Mouse (Mus musculus) neural tube, embryonic 13.5 days (tissue): ENCODE data around the gene Cops4. TPM values are rescaled to one million over a fixed set of nuclear protein-coding genes. Genes with fewer than 3 reads are reported as not detected.

Experiments
- ATAC-seq: fragments of 200-750 bp; cut with Nextera tagmentation; 2 replicates; pipeline ENCODE4 v1.8.0; 2017; ENCODE audit warnings: low read depth, mild to moderate bottlenecking, moderate TSS enrichment, moderate library complexity
- H3K27ac ChIP-seq: fragments of 300-500 bp; sonication (generic); replicated peaks from 2 replicates; pipeline ENCODE4 v1.5.1; 2015; ENCODE audit warnings: moderate library complexity, mild to moderate bottlenecking, inconsistent platforms
- H3K27me3 ChIP-seq: fragments of 300-500 bp; sonication (generic); 2 replicates; pipeline ENCODE4 v1.6.1; 2015; ENCODE audit warnings: mild to moderate bottlenecking, inconsistent platforms
- H3K36me3 ChIP-seq: fragments of 300-500 bp; sonication (generic); 2 replicates; pipeline ENCODE4 v1.6.1; 2015; ENCODE audit warnings: mild to moderate bottlenecking, inconsistent platforms
- H3K4me1 ChIP-seq: fragments of 300-500 bp; sonication (generic); replicated peaks from 2 replicates; pipeline ENCODE4 v1.6.1; 2015; ENCODE audit warnings: inconsistent platforms
- H3K4me2 ChIP-seq: fragments of 300-500 bp; sonication (generic); 2 replicates; pipeline ENCODE4 v1.6.1; 2015; ENCODE audit warnings: inconsistent platforms, mild to moderate bottlenecking, moderate library complexity
- H3K4me3 ChIP-seq: fragments of 300-500 bp; sonication (generic); 2 replicates; pipeline ENCODE4 v1.5.1; 2015; ENCODE audit warnings: mild to moderate bottlenecking, inconsistent platforms
- H3K9ac ChIP-seq: fragments of 300-500 bp; sonication (generic); 2 replicates; pipeline ENCODE4 v1.6.1; 2015; ENCODE audit warnings: moderate library complexity, mild to moderate bottlenecking, inconsistent platforms
- H3K9me3 ChIP-seq: fragments of 300-500 bp; sonication (generic); 2 replicates; pipeline ENCODE4 v1.6.1; 2016; ENCODE audit warnings: inconsistent platforms
- WGBS: fragments of 180-500 bp; shearing (Covaris S2); methylation state at CpG from one replicate; pipeline ENCODE4 v1.1.7; 2015; 5-methylcytosine and 5-hydroxymethylcytosine counted together
- polyA plus RNA-seq: library from polyadenylated mRNA; unstranded; fragments of >200 nt; fragmentation: Nextera tagmentation; extraction: Ambion mirVana; gene quantifications from 2 replicates; pipeline ENCODE4 v1.2.1, GENCODE M21; 2015

The Cops4 gene
- 195 TPM in 2 replicates for polyA plus RNA-seq

- peak within 1 kb of the TSS; percentile 87 for H3K4me3 ChIP-seq
- ATAC-seq: peak; percentile 100
- peak within 1 kb of the TSS; percentile 88 for H3K9ac ChIP-seq
- H3K4me2 ChIP-seq: peak within 1 kb of the TSS; percentile 93
- WGBS: under 1% methylated on average over 64 of the region's 64 CpGs
- H3K9me3 ChIP-seq: no peaks in the 10 kb centered on the region
- peaks cover 21% of the 10 kb centered on the region for H3K4me1 ChIP-seq
- peaks cover 7% of the 10 kb centered on the region; the same call in 1 of the 2 replicates for H3K36me3 ChIP-seq
- H3K27me3 ChIP-seq: peaks cover 14% of the 10 kb centered on the region
- H3K27ac ChIP-seq: peak within 1 kb of the TSS; percentile 83
These were observed at the start of gene Cops4 for GRCm38 (mm10) chr5:100518049-100519026. Gene Cops4 (plus strand): TSS chr5:100518309.

DNA sequence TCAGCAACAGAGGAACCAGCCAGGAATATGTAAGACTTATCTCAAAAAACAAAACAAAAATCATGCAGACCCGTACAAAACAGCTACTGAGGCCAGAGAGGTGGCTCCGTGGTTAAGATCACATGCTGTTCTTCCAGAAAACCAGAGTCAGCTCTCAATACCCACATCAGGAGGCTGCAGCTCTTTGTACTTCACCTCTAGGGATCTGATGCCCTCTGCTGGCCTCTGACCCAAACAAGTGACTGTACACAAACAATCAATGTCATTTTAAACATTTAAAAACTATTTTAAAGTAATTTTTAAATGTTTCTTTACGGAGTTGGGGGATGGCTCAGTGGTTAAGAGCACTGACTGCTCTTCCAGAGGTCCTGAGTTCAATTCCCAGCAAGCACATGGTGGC is 41.8 kb upstream of the Cops4 start:
- no peaks in the 10 kb centered on the region for H3K27me3 ChIP-seq
- H3K9me3 ChIP-seq: no peaks in the 10 kb centered on the region
- H3K4me1 ChIP-seq: no peaks in the 10 kb centered on the region
- peaks cover 15% of the 10 kb centered on the region for H3K36me3 ChIP-seq
- H3K4me2 ChIP-seq: no peak overlapping the region
- no peak overlapping the region for H3K27ac ChIP-seq
- 92% methylated on average over 3 of the region's 3 CpGs for WGBS
- H3K9ac ChIP-seq: no peak overlapping the region
- ATAC-seq: no peak
- no peak overlapping the region for H3K4me3 ChIP-seq

DNA sequence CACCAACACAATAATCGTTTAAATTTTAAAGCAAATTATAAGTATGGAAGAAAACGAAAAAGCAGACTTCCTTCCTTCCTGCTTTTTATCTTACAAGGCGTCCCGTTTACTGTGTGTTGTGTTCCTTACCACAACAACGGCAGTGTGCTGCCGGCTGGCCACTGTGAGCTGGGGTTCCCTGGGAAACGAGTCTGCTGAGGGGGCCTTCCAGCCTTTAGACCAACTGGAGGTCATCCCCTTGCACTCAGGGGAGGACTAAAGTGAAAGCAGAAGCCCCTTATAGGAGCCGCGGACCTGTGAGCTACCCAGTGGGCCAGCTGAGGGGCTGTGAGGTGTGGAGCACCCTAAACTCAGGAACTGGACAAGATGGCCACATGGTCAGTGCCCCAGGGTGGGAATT is 40.5 kb upstream of the Cops4 start:
- H3K9me3 ChIP-seq: no peaks in the 10 kb centered on the region
- WGBS: 90% methylated on average over 9 of the region's 9 CpGs

DNA sequence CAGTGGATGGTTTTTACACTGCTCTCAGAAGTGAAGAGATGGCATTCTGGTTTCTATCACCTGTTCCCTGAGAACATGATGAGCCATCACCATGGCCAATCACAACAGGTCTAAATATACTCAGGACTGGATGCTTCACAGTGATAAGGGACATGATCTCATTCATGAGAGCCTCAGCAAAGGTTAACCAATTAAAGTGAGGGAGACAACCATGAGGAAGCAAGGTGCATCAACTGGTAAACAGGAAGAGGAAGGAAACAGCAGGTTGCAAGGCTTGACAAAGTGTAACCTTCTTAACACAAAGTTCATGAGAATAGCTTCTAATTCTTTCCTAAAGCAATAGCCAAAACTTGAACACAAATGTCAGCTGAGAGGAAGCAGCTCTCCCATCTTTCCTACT is 34.5 kb upstream of the Cops4 start:
- peaks cover 7% of the 10 kb centered on the region for H3K36me3 ChIP-seq
- no peak overlapping the region for H3K27ac ChIP-seq
- H3K9ac ChIP-seq: no peak overlapping the region
- H3K4me1 ChIP-seq: no peaks in the 10 kb centered on the region
- no peak overlapping the region for H3K4me3 ChIP-seq
- H3K27me3 ChIP-seq: no peaks in the 10 kb centered on the region
- H3K9me3 ChIP-seq: no peaks in the 10 kb centered on the region
- ATAC-seq: no peak
- no peak overlapping the region for H3K4me2 ChIP-seq

More for the DNA sequence above, 40.5 kb upstream of the Cops4 start:
- no peak for ATAC-seq
- H3K27me3 ChIP-seq: no peaks in the 10 kb centered on the region
- H3K36me3 ChIP-seq: peaks cover 15% of the 10 kb centered on the region
- no peak overlapping the region for H3K27ac ChIP-seq
- H3K4me3 ChIP-seq: no peak overlapping the region
- no peak overlapping the region for H3K4me2 ChIP-seq
- no peaks in the 10 kb centered on the region for H3K4me1 ChIP-seq
- no peak overlapping the region for H3K9ac ChIP-seq

GRCm38 (mm10) chr5:100487120-100487519 is 31.0 kb upstream of the Cops4 start:
- 89% methylated on average over 2 of the region's 2 CpGs for WGBS
- no peak overlapping the region for H3K4me2 ChIP-seq

DNA sequence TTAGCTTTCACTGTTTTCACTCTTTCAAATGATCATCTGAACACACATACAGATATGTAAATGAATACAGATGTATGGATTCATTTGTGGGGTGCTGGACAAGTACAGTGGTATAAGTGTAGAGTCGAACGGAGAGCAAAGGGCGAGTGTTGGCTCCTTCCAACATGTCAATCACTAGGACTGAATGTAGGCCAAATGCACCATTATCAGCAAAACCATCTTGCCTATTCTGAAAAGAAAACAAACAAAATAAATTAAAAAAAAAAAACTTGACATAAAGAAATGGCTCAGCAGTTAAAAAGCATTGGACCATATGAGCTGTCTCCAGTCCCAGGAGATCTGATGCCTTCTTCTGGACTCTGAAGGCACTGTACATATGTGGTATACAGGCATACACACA is 29.9 kb upstream of the Cops4 start:
- no peak overlapping the region for H3K27ac ChIP-seq
- peaks cover 4% of the 10 kb centered on the region for H3K36me3 ChIP-seq
- WGBS: 98% methylated on average over 3 of the region's 3 CpGs
- H3K4me1 ChIP-seq: no peaks in the 10 kb centered on the region
- H3K4me3 ChIP-seq: no peak overlapping the region
- no peaks in the 10 kb centered on the region for H3K27me3 ChIP-seq
- H3K4me2 ChIP-seq: no peak overlapping the region
- no peaks in the 10 kb centered on the region for H3K9me3 ChIP-seq
- no peak overlapping the region for H3K9ac ChIP-seq
- no peak for ATAC-seq

More at GRCm38 (mm10) chr5:100487120-100487519, 31.0 kb upstream of the Cops4 start:
- peaks cover 4% of the 10 kb centered on the region for H3K36me3 ChIP-seq
- ATAC-seq: no peak
- H3K27me3 ChIP-seq: no peaks in the 10 kb centered on the region
- no peak overlapping the region for H3K27ac ChIP-seq
- no peak overlapping the region for H3K9ac ChIP-seq
- no peaks in the 10 kb centered on the region for H3K4me1 ChIP-seq
- H3K4me3 ChIP-seq: no peak overlapping the region
- no peaks in the 10 kb centered on the region for H3K9me3 ChIP-seq

DNA sequence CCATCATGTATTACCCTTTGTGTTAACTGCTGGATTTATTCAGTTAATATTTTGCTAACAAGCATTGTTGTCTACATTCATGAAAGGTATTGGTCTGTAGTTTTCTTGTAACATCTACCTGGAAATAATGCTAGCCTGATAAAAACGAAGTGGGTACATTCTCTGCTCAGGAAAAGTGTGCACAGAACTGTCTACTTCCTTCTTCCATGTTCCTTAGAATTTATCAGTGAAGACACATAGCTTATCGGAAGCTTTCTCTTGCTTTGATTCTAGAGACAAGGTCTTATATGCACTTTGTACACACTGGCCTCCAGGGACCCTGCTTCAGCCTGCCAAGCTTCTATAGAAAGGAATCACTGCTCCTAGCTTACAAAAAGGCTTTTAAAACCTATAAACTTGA is 28.8 kb upstream of the Cops4 start:
- Histone ChIP-seq H3K27me3 (no peaks in the 10 kb centered on the region), H3K9ac (no peak overlapping the region), H3K4me1 (no peaks in the 10 kb centered on the region), H3K27ac (no peak overlapping the region), H3K4me2 (no peak overlapping the region), H3K4me3 (no peak overlapping the region), H3K9me3 (no peaks in the 10 kb centered on the region), H3K36me3 (peaks cover 4% of the 10 kb centered on the region; the same call in 1 of the 2 replicates)
- ATAC-seq: no peak
- 93% methylated on average over 2 of the region's 2 CpGs for WGBS

GRCm38 (mm10) chr5:100491704-100492103 is 26.4 kb upstream of the Cops4 start:
- WGBS: 67% methylated on average over 4 of the region's 4 CpGs

DNA sequence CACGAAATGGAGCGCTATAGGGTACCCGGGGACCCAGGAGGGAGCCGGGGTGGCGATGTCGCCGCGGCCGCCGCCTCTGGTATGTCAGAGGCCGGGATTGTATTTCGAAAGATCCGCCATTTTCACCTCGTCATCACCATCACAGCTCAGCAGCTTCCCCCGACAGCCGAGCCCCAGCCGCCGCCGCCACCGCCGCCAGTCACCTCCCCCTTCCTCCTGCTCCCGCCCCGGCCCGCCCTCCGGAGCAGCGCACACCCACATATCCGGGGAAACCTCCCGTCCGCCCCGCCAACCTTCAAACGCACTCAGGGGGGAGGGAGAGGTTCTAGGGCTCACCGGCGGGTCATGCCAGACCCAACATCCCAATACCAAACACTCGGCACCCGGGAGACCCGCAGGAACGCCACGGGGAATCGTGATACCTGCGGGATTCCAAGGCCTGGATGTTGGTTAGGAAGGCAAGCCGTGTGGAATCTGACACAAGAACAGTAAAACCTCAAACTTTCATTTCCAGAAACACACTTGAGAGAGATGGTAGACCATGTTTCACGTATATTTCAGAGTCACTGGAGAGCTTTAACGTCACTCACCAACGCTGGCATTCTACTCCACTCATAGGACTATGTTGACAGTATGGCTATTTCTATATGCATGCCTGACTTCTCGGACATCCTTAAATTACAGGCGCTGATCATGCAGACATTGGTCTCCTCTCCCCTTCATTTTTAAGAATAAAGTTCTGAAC is 19.5 kb upstream of the Cops4 start:
- no peaks in the 10 kb centered on the region for H3K27me3 ChIP-seq
- H3K4me1 ChIP-seq: peaks cover 23% of the 10 kb centered on the region
- peak overlapping the region; percentile 87 for H3K4me3 ChIP-seq
- peak overlapping the region; percentile 87 for H3K9ac ChIP-seq
- H3K36me3 ChIP-seq: no peaks in the 10 kb centered on the region
- H3K9me3 ChIP-seq: no peaks in the 10 kb centered on the region
- H3K4me2 ChIP-seq: peak overlapping the region; percentile 99
- H3K27ac ChIP-seq: peak overlapping the region; percentile 68
- under 1% methylated on average over 46 of the region's 46 CpGs for WGBS
- peak; percentile 54 for ATAC-seq

More at GRCm38 (mm10) chr5:100491704-100492103, 26.4 kb upstream of the Cops4 start:
- no peaks in the 10 kb centered on the region for H3K36me3 ChIP-seq
- H3K9ac ChIP-seq: no peak overlapping the region
- H3K27me3 ChIP-seq: no peaks in the 10 kb centered on the region
- ATAC-seq: no peak
- H3K9me3 ChIP-seq: no peaks in the 10 kb centered on the region
- H3K4me1 ChIP-seq: no peaks in the 10 kb centered on the region
- no peak overlapping the region for H3K4me2 ChIP-seq
- no peak overlapping the region for H3K4me3 ChIP-seq
- H3K27ac ChIP-seq: no peak overlapping the region

GRCm38 (mm10) chr5:100499243-100499642 is 18.9 kb upstream of the Cops4 start:
- Histone ChIP-seq H3K27ac (no peak overlapping the region), H3K4me2 (peak overlapping the region; percentile 99), H3K4me3 (peak overlapping the region; percentile 87), H3K9ac (peak overlapping the region; percentile 74), H3K27me3 (no peaks in the 10 kb centered on the region), H3K4me1 (peaks cover 23% of the 10 kb centered on the region), H3K36me3 (no peaks in the 10 kb centered on the region), H3K9me3 (no peaks in the 10 kb centered on the region)
- WGBS: 37% methylated on average over 2 of the region's 2 CpGs
- ATAC-seq: no peak

DNA sequence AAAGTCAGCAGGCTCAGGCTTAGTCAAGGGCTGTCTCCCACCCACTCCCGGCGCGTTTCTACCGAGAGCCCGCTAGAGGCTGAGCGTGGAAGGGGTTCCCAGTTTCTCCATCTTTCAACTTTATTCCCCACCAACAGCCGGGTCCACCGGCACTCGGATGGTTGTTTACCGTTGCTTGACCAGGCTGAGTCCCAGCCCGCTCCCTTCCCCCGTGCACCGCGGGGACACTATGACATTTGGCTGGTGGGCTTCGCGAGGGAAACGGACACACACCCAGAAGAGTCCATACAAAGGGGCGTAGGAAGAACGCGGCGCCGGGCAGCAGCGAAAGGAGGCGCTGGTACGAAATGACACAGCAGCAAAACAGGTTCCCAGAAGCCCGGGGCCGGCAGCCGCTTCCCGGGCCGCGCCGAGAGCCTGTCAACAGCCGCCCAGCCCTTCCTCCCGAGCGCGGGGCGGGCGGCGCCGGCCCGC is 18.2 kb upstream of the Cops4 start:
- under 1% methylated on average over 36 of the region's 41 CpGs for WGBS
- ATAC-seq: peak; percentile 20

DNA sequence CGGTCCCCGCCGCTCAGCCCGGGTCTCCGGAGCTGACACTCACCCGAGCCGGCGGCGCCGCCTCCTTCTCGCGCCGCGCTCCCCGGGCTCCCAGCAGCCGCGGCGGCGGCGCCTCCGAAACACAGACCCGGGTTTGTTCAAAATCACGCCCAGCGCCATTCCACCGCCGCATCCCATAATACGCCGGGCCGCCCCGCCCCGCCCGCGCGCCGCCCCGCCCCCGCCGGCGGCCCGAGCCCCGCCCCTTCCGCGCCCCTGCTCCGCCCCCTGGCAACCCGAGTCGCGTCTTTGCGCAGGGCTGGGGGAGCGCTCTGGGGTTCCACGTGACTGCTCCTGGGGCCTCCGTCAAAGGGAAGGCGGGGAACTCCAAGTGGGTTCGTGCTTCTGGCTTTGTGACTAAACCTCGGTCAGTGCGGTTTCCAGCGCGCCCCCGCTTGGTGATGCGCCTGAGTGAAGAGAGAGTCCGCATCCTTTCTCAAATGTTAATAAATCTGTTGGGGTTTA is 17.6 kb upstream of the Cops4 start, which contains the start of gene Lin54:
Lin54 (minus strand) TSS at position 182 of the 504 bp plus-strand sequence.
- Histone ChIP-seq H3K27me3 (no peaks in the 10 kb centered on the region), H3K9me3 (no peaks in the 10 kb centered on the region), H3K36me3 (no peaks in the 10 kb centered on the region), H3K4me2 (peak within 1 kb of the TSS; percentile 99), H3K9ac (peak within 1 kb of the TSS; percentile 74), H3K4me1 (peaks cover 23% of the 10 kb centered on the region), H3K4me3 (peak within 1 kb of the TSS; percentile 87), H3K27ac (peak within 1 kb of the TSS; percentile 76)
- WGBS: under 1% methylated on average over 54 of the region's 60 CpGs
- ATAC-seq: peak; percentile 89

More for the DNA sequence above, 18.2 kb upstream of the Cops4 start:
- no peaks in the 10 kb centered on the region for H3K9me3 ChIP-seq
- H3K9ac ChIP-seq: peak overlapping the region; percentile 74
- H3K4me3 ChIP-seq: peak overlapping the region; percentile 87
- peaks cover 23% of the 10 kb centered on the region for H3K4me1 ChIP-seq
- no peaks in the 10 kb centered on the region for H3K36me3 ChIP-seq
- peak overlapping the region; percentile 99 for H3K4me2 ChIP-seq
- peak overlapping the region; percentile 71 for H3K27ac ChIP-seq
- no peaks in the 10 kb centered on the region for H3K27me3 ChIP-seq
